Mouse (Mus musculus): Measurements from ENCODE around the gene Tspan17. TPM values are rescaled to one million over a fixed set of nuclear protein-coding genes. Genes with fewer than 3 reads are reported as not detected.

Tspan17 gene
- polyA plus RNA-seq, 1 experiment = 29.9 TPM

DNA sequence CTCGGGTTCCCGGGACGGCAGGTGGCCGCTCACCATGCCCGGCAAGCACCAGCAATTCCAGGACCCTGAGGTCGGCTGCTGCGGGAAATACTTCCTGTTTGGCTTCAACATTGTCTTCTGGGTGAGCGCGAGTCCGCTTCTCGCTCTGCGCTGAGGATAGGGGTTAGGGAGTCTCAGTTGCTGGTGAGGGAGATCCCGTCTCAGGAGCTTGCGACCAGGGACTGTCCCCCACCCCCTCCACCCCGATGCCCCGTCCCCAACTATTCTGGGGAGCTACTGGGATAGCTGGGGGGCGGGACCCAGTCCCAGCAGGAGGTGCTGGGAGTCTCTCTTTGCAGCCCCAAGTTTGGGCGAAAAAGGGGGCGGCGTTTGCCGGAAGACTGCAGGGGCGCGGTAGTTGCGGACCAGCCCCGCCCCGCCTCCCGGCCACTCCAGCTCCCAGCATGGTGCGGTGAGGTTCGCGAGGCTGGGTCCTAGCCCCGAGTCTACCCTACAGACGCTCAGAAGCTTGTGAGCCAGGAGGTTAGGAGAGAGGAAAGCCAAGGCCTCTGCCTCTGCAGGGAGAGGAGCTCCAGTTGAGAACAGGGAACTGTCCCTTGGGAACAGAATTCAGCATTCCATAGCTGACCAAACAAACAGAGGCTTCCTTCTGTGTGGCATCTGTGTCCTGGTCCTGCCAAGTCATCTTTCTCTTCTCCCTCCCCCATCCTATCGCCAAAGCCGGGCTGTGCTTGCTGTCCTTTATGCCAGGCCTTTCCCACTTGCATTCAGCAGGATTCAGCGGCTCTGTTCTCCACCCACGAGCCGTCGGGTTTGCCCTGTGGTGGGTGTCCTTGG lies 602 bp downstream of the Tspan17 start:
- Histone ChIP-seq H3K27ac (ENCODE audit: insufficient read depth, low read length) (no peak overlapping the region), H3K4me1 (ENCODE audit: control insufficient read depth, insufficient read depth, low read length) (no peaks in the 10 kb centered on the region), H3K4me3 (ENCODE audit: insufficient read depth, low read length) (peak overlapping the region; percentile 50)
- TF ChIP-seq POLR2A (IDR thresholded peaks at IDR 0.05; ENCODE audit: low read depth, low read length) = peak; percentile 59
- no peak for TF ChIP-seq CTCF (IDR thresholded peaks at IDR 0.05; ENCODE audit: borderline replicate concordance, insufficient read depth, low read length)

DNA sequence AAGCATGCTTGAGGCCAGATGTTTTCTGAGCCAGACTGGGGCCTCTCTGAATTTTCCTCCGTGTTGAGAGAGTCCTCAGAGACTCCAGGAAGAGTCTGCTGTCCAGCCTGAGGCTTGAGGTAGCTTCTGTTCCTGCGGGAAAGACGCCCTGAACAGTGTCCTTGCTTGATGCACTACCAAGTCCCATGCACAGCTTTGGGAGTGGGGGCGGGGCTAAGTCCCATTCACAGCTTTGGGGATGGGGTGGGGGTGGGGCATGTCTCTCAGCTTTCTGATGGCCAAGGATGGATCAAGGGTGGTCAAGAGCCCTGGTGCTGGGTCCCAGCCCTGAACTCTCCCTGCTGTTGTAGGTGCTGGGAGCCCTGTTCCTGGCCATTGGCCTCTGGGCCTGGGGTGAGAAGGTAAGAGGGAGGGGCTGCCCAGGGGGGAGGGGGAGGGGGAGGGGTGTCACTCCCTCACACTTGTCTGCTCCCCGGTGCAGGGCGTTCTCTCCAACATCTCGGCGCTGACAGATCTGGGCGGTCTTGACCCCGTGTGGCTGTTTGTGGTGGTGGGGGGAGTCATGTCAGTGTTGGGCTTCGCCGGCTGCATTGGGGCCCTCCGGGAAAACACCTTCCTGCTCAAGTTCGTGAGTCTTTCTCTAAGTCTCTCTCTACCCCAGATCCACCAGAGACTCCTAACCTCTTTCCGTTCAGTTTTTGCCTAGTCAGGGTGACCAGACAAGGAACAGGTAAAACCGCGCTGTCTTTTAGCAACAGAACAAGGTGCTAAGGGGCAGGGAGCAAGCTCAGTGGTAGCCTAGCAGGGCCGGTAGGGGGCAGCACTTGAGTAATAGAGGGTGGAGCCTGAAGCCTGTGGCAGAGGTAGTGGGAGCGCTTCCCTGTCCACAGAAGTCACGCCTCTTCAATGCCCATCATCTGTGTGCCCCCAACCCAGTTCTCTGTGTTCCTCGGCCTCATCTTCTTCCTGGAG lies 3.4 kb downstream of the Tspan17 start:
- no peak for TF ChIP-seq CTCF (IDR thresholded peaks at IDR 0.05; ENCODE audit: borderline replicate concordance, insufficient read depth, low read length)
- TF ChIP-seq POLR2A (IDR thresholded peaks at IDR 0.05; ENCODE audit: low read depth, low read length) = no peak
- H3K4me3 ChIP-seq (ENCODE audit: insufficient read depth, low read length) = no peak overlapping the region
- H3K4me1 ChIP-seq (ENCODE audit: control insufficient read depth, insufficient read depth, low read length) = no peaks in the 10 kb centered on the region
- H3K27ac ChIP-seq (ENCODE audit: insufficient read depth, low read length) = no peak overlapping the region

DNA sequence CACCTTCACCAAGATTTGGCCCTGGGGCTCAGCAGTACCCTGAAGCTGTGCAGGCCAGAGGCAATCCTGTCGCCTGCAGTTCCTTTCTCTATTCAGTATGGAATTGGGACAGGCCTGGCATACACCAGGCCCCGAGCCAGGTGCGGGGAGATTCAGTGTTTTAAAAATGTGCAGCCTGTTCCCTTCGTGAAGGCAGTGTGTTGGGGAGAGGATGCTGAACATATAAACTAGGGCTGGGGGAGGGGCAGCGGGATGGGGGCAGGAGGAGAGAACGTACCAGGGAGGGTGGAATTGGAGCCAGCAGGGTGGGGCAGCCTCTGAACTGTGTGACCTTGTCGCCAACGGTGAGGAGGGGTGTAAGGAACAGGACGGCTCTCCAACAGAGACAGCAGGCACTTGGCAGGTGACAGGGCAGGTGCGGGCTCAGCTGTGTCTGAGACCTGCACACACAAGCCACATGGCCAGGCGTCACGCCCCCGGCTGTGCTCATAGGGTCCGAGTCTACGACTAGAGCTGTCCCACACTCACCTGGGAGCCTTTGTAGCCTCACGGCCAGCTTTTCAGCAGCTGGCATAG lies 4.9 kb downstream of the Tspan17 start:
- Histone ChIP-seq H3K4me1 (ENCODE audit: control insufficient read depth, insufficient read depth, low read length) (no peaks in the 10 kb centered on the region), H3K4me3 (ENCODE audit: insufficient read depth, low read length) (no peak overlapping the region), H3K27ac (ENCODE audit: insufficient read depth, low read length) (no peak overlapping the region)
- TF ChIP-seq POLR2A (IDR thresholded peaks at IDR 0.05; ENCODE audit: low read depth, low read length) (no peak), CTCF (IDR thresholded peaks at IDR 0.05; ENCODE audit: borderline replicate concordance, insufficient read depth, low read length) (no peak)

DNA sequence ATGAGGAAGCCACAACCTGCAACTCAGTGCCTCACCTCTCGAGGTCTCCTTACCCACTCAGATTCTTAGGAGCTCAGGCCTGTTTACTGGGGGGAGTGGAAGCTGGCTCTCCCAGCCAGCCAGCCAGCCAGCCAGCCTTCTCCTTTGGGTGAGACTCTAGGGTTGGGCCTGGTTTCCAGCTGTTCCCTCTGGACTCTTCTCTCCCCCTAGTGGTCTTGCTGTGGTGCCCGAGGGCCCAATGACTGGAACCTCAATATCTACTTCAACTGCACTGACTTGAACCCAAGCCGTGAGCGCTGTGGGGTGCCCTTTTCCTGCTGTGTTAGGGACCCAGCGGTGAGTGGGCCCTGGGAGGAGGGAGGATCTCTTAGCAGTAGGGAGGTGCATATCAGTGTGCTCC lies 5.7 kb downstream of the Tspan17 start:
- Histone ChIP-seq H3K27ac (ENCODE audit: insufficient read depth, low read length) (no peak overlapping the region), H3K4me1 (ENCODE audit: control insufficient read depth, insufficient read depth, low read length) (no peaks in the 10 kb centered on the region), H3K4me3 (ENCODE audit: insufficient read depth, low read length) (no peak overlapping the region)
- no peak for TF ChIP-seq POLR2A (IDR thresholded peaks at IDR 0.05; ENCODE audit: low read depth, low read length)
- no peak for TF ChIP-seq CTCF (IDR thresholded peaks at IDR 0.05; ENCODE audit: borderline replicate concordance, insufficient read depth, low read length)

DNA sequence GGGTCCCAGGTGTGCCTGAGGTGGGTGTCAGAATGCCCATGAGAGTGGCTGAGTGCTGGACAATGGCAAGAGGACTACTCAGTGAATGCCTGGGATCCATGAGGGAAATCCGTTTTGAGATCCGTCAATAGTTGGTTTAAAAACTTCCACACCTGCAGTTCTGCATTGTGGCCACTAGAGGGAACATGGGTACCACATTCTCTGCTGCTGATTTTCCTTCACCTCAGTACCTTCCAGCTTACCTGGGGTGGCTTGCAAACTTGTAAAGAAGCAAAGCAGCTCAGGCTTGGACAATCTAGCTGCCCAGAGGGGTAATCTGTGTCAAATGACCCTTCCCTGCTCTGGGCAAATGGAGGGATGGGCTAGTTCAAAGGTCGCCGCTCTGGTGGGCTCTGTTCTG lies 8.2 kb downstream of the Tspan17 start:
- Histone ChIP-seq H3K4me3 (ENCODE audit: insufficient read depth, low read length) (no peak overlapping the region), H3K4me1 (ENCODE audit: control insufficient read depth, insufficient read depth, low read length) (no peaks in the 10 kb centered on the region), H3K27ac (ENCODE audit: insufficient read depth, low read length) (no peak overlapping the region)
- no peak for TF ChIP-seq CTCF (IDR thresholded peaks at IDR 0.05; ENCODE audit: borderline replicate concordance, insufficient read depth, low read length)
- TF ChIP-seq POLR2A (IDR thresholded peaks at IDR 0.05; ENCODE audit: low read depth, low read length) = no peak

DNA sequence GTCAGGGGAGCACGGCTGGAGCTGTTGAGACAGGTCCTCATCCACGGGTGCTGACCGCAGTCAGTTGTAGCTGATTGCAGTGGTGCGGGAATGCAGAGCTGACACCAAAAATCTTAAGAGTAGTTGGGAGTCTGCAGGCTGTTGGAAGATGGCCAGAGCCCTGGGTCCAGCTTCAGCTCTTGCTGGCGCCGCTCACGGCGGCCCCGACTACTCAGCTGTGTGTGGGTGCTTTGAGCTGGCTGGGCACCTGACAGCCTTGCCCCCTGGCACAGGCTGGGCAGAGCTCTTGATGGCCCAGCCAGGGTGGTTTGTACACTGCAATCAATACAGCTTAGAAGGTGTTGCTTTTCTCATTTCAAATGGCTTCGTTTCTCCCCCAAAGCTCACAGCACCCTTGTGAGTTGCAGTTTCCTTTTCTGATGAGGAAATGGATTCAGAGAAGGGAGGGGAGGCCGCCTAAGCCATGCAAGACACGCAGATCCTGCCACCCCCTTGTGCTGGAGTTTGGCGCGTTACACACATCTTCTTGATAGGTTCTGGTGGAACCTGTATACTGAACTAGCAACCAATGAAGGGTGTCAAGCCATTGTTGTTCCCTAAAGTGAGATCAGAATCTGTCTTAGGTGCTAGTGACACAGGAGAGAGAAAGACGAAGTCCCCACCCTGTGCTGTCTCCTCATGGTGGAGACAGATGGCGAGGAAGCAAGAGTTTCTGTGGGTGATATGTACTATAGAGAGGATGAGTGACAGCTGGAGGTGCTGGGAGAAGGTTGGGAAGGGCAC lies 8.9 kb downstream of the Tspan17 start:
- no peaks in the 10 kb centered on the region for H3K4me1 ChIP-seq (ENCODE audit: control insufficient read depth, insufficient read depth, low read length)
- H3K4me3 ChIP-seq (ENCODE audit: insufficient read depth, low read length) = no peak overlapping the region
- TF ChIP-seq CTCF (IDR thresholded peaks at IDR 0.05; ENCODE audit: borderline replicate concordance, insufficient read depth, low read length) = no peak
- no peak for TF ChIP-seq POLR2A (IDR thresholded peaks at IDR 0.05; ENCODE audit: low read depth, low read length)
- H3K27ac ChIP-seq (ENCODE audit: insufficient read depth, low read length) = no peak overlapping the region

DNA sequence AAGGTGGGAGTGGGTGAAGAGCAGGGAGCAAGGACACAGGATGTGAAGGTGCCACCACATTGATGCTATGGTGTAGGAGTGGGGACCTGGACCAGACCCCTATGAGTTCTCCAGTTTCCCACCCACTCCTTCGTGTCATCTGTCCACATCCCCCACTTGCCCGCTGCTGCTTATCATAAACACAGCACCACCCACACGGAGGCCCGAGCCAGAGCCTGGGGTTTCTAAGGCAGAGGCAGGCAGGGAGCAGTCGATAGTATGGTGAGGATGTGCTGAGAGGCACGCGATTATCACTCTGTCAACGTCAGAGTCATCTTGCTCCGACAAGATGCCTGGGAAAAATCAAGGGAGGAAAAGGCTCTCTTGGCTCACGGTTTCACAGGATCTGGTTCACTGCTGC lies 9.6 kb downstream of the Tspan17 start:
- Histone ChIP-seq H3K4me3 (ENCODE audit: insufficient read depth, low read length) (no peak overlapping the region), H3K4me1 (ENCODE audit: control insufficient read depth, insufficient read depth, low read length) (no peaks in the 10 kb centered on the region), H3K27ac (ENCODE audit: insufficient read depth, low read length) (no peak overlapping the region)
- TF ChIP-seq CTCF (IDR thresholded peaks at IDR 0.05; ENCODE audit: borderline replicate concordance, insufficient read depth, low read length) (no peak), POLR2A (IDR thresholded peaks at IDR 0.05; ENCODE audit: low read depth, low read length) (no peak)

DNA sequence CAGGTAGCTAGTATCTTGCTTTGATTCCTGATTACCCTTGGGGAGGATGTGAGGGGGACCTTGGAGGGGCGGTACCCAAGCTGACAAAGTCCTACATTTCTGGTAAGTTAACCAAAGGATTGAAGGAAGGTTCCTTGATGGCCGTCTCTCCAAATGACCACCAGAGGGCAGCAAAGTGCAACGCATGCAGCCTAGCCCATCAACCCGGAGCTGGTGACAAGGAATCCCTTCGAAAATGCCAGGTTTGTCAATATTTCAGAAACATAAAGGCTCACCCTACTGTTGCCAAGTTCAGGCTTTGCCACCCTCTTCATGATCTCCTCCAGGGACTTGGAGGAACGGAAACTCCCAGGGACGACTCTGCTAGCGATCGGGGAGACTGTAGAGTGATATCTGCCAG lies 10.5 kb downstream of the Tspan17 start:
- no peak for TF ChIP-seq POLR2A (IDR thresholded peaks at IDR 0.05; ENCODE audit: low read depth, low read length)
- TF ChIP-seq CTCF (IDR thresholded peaks at IDR 0.05; ENCODE audit: borderline replicate concordance, insufficient read depth, low read length) = peak; percentile 95
- Histone ChIP-seq H3K4me3 (ENCODE audit: insufficient read depth, low read length) (no peak overlapping the region), H3K4me1 (ENCODE audit: control insufficient read depth, insufficient read depth, low read length) (no peaks in the 10 kb centered on the region), H3K27ac (ENCODE audit: insufficient read depth, low read length) (no peak overlapping the region)

DNA sequence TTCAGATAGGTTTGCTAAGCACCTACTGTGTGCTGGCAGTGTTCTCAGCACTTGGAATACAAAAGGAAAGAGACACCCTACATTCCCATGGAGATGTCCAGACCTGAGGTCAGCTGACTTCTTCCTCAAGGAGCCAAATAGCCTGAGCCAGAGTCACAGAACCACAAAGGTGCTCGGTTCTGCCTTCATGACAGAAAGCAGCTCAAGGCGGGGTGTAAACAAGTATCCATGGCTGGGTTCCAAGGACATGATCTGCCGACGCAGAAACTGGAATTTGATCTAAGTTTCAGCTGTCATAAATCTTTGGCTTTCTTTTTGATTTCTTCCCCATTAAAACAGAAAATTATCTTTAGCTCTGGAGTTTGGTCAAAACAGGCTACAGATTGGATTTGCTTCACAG lies 11.0 kb downstream of the Tspan17 start:
- TF ChIP-seq CTCF (IDR thresholded peaks at IDR 0.05; ENCODE audit: borderline replicate concordance, insufficient read depth, low read length) (no peak), POLR2A (IDR thresholded peaks at IDR 0.05; ENCODE audit: low read depth, low read length) (no peak)
- Histone ChIP-seq H3K4me3 (ENCODE audit: insufficient read depth, low read length) (no peak overlapping the region), H3K4me1 (ENCODE audit: control insufficient read depth, insufficient read depth, low read length) (no peaks in the 10 kb centered on the region), H3K27ac (ENCODE audit: insufficient read depth, low read length) (no peak overlapping the region)

Data from embryonic fibroblast, embryonic 13.5 days (primary cell).